Mouse (Mus musculus): ENCODE results near the gene Edf1.
A peak's percentile ranks its signal among the peaks of the same experiment; 100 is the strongest.

The Edf1 gene

DNA sequence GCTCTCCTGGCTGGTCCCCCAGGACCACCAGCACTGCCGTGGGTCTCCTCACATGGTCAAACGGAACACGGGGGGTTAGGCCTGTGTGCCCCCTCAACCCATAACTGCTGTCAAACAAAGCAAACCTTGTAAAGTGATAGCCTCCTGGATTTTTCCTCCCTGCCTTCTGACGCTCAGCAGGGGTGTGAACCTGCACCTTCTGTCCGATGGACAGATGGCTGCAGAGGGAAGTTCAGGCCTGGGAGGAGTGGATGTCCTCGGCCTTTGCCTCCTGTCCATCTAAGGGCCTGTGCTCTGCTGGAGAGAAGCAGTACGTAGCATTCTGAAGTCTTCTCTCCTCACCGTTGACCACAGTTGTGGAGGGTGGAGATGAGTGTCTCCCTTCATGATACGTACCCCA lies 4.3 kb downstream of the Edf1 start:
- DNase-seq: peak; percentile 60 to 65

GRCm38 (mm10) chr2:25565741-25566140 lies 8.1 kb downstream of the Edf1 start:
- DNase-seq: no peak

DNA sequence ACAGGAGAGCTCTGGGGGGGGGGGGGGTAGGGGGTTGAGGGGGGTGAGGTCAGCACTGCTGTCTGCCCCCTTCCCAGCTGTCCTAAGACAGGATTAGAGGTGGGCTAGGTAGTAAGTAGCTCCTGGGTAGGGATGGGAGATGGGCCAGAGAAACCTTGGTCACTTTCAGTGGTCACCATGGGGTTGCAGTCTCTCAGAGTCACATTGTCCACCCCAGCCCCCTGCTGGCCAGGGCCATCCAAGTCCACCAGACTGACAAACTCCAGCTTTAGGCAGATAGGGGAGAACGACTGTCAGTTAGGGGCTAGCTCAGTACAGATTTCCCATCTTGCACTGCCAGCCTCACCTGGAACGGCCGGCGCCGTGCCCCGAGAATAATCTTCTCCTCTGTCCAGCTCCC lies 8.9 kb downstream of the Edf1 start:
- peak in 1 of 2 experiments; percentile 31 for DNase-seq

DNA sequence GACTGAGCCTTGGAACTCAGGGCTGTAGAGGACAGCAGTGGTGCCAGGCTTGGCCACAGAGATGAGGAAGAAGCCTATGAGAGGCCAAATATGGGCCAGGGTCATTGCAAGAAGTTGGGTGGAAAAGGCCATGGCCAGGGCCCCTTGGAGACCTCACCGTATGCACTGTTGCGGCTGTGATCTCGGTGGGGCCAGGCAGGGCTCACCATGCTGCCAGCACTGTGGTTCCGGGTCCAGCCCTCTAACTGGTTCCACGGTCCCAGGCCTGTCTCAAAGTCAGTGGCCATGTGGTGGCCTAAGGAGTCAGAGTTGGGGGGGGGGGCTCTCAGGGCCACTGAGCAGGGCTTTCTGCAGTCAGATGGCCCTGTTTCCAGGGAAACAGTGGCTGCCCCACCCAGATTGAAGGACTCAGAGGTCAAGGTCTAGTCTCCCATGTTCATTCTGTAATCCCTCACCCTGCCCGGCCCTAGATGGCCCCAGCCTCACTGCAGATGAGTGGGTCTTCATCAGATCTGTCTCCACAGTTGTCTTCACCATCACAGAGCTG lies 10.9 kb downstream of the Edf1 start:
- peak in 1 of 2 experiments; percentile 8 for DNase-seq

GRCm38 (mm10) chr2:25569323-25569722 lies 11.7 kb downstream of the Edf1 start:
- peak in 1 of 2 experiments; percentile 11 for DNase-seq

DNA sequence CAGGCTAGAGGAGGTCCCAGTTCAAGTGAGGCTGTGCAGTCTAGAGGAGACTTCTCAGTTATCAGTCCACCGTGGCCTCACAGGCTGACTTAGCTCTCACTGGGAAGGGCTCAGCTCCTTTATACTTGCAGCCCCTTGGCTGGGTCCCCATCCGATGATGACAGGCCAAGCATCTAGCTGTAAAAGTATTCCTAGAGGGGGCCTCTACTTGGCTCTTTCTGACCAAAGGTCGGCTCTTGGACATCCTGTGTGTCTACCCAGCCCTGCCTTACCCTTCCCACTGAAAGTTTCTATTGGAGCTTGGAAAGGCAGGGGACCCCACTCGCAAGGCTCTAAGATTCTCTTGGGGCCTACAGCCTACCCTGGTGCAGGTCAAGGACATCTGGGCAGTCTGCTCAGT lies 13.6 kb downstream of the Edf1 start:
- peak in 1 of 2 experiments; percentile 4 for DNase-seq

- DNase-seq: peak in 1 of 2 experiments; percentile 30
Observed at GRCm38 (mm10) chr2:25573068-25573467, 15.4 kb downstream of the Edf1 start.

DNA sequence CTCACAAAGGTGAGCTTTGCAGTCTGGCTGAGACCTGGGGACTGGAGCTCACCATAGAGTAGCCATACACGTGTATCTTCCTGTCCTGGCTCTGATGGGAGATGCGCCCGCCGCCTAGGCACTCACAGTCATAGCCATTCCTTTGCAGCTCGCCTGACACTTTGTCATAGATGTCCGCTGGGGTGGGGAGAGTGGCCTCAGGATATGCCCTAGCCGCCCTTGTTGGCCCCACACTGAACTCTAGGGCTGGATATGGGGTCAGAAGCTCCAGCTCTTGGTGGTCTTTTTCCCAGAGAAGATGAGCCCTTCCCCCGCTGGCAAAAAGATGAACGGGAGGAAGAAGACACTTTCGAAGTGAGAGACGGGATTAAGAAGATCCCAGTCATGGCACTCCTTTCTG lies 16.5 kb downstream of the Edf1 start:
- peak in 1 of 2 experiments; percentile 34 for DNase-seq

DNA sequence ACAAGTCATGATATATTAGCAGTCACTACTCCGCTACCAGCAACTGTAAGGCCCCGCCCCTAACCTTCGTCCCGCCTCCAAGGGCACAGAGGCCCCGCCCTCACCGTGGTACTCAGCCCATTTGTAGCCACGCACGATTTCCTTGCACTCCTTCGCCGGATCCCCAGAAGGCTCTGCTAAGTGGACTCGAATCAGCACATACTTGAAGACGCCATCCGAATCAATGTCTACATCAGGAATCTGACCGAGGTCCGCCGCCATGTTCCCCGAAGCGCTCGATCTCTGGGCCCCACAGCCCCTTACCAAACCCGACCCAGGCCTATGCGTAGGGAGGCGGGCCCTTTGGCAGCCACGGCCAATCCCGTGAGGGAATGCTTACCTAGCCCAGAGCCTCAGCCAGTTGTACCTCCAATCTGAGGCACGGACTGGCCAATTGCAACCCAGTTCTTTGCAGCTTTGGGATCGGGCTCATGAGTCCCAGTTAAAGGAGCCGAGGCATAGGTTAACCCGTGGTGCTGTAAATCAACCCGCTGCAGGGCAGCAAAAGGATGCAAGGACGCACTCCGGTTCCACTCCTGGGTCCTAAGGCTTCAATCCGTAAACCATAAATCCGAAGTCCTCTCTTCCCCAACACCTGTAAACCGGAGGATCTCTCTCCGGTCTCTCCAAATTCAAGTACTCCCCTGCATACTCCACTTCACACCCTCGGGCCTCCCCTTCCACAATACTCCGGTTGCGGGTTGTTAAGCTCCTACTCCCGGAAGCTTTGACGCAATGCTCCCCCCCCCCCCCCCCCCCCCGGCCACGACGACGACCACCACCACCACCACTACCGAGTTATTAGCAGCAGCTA lies 17.2 kb downstream of the Edf1 start, which contains the start of the genes Mamdc4 and Phpt1:
Mamdc4 (minus strand) TSS at position 267 of the 853 bp plus-strand sequence.
Phpt1 (minus strand) TSS at position 646 of the 853 bp plus-strand sequence.
- peak; percentile 96 to 98 for DNase-seq

- DNase-seq: peak; percentile 77 to 81
Observed at GRCm38 (mm10) chr2:25575432-25576027, 17.9 kb downstream of the Edf1 start.

DNA sequence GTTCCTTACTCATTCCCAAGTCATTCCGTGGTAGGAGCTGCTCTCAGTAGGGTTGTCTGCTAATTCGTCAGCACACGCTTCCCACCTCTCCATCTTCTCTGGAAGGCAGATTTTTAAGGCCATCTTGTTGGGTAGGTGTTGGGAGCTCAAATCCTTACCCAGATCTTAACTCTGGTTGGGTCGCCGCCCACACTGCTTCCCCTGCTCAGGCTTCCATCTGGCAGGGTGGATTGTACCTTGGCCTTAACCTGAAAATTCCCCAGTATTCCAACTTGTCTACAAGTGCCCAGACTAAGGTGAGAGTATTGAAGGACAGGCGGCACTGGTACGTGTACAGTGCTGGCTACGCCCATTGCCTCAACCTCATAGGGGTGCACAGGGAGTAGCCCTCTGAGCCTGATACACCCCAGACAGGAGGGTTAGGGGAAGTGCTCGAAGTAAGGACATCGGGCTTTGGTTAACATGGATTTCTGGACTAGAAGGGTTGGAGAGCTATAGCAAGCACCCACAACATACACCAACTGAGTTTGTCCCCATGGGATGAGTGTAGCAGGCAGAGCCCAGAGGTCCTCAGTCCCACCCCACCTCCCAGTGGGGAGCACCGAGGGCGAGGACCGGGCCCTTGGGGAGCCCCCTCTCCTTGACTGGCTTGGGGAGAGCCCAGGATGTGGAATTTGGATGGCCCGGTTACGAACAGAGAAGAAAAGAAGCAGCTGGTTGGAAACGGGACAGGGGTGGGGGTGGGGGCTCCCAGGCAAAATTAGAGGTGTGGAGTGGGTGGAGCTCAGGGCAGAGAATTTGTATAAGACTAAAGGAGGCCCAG lies 18.6 kb downstream of the Edf1 start:
- DNase-seq: peak; percentile 39 to 49

DNA sequence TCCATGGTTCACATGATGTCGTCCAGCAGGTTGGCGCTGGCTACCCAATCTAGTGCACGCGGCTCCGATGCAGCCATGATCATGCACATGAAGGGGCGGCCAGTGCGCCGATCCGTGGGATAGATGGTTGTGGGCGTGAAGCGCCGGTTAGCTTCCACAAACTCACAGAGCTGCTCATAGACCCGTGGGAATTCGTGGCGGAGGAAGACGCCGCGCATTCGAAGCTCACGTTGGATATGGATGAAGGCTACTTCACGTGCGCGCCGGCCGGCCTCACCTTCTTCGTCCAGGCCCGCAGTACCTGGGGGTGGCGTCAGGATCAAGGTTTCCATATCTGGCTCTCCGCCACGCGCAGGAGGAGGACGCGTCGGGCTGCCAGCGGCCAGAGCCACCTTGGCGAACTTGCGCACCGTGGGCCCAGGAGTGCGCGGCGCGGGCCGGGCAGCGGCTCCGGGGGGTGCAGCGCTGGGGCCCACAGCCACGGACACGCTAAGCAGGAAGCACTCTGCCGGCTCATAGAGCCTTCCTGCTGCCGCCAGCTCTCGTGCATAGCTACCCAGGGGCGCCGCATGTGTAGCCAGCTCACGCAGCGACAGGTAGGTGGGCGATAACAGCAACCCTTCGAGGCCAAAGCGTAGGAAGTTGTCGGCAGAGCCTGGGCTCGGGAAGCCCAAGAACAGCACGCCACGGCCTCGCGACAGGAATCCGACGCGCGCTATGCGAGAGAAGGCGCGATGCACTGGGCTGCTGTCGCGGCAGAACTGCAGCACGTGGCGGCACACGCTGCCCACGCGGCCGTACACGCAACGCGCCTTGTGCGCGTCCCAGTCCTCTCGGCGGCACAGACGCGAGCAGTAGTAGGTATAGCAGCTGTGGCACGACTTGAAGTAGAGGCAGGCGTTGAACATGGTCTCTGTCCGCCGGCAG lies 19.6 kb downstream of the Edf1 start:
- DNase-seq: peak; percentile 60 to 63

- DNase-seq: peak; percentile 67 to 77
Observed at GRCm38 (mm10) chr2:25577951-25578795, 20.5 kb downstream of the Edf1 start.

DNA sequence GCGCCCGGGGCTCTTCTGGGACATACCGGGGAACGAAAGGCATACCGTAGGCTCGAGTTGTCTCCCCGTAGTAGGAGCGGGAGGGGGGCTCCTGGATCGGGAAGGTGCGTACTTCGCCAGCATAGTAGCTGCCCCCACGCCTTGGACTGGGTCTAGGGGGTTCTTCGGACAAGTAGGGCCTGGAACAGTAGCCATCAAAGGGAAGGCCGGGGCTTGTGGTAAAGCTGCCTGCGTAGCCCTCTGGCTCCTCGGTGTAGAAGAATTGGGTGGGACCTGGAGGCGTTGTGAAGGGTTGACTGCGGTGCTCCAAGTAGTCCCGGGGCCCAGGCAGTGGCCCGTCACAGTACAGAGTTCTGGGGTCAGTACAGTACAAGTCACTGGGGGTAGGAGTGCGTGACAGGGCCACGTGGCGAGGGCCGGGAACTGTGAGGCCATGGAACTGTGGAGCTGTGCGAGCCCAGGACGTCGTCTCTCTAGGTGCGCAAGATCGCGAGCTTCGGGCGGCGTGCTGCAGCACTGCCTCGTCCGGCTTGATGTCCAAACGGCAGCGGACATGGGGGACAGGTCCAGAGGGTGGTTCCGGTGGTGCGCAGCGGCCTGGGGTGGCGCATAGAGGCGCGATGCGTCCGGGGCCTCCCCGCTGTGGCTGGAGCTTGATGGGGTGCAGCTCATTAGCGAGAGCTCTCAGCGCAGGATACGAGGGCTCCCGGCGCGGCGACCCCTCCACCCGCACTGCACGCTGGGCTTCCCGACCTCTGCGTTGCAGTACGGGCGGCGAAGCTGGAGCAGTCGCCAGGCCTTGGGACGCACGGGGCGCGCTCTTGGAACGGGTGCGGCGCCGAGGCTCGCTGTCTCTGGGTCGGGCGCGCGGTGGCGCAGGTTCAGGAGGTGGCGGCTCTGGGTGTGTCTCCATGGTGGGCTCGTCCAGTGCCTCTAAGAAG lies 21.4 kb downstream of the Edf1 start:
- peak; percentile 68 to 74 for DNase-seq

- DNase-seq: peak; percentile 88 to 91
Observed at GRCm38 (mm10) chr2:25579737-25580460, 22.3 kb downstream of the Edf1 start.

DNA sequence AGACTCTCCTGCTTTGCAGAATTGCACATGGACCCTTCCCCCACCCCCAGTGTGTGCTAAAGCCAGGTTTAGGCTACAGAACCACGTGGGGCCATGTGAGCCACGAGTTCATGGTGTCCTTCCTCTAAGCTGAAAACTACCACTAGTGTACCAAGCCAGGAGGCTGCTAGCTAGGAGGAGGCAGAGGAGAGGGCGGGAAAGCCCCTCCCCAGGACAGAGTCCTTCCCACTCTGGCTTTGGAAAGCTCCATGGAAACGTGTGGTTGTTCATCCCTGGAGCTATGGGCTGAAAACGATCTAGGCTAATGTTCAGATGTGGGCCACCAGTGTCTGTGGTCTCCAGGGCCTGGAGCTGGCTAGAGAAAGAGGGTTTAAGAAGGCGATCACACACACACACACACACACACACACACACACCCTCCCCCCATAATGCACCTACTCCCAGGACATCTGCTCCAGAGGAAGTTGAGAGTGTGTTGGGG lies 23.0 kb downstream of the Edf1 start:
- DNase-seq: peak; percentile 71 to 72

- DNase-seq: peak; percentile 89 to 91
Observed at GRCm38 (mm10) chr2:25581294-25581864, 23.7 kb downstream of the Edf1 start, which contains the start of gene Ajm1. TSS of gene Ajm1 (minus strand) at chr2:25581757.

GRCm38 (mm10) chr2:25581901-25582301 lies 24.3 kb downstream of the Edf1 start:
- peak; percentile 96 to 97 for DNase-seq
